Mouse (Mus musculus) heart, adult 2 months (tissue): ENCODE measurements around the gene Rhbdf1.

Experiments used
- EP300 ChIP-seq: fragments of 200-500 bp; IDR thresholded peaks from 2 replicates; pipeline ENCODE4 v1.6.1; 2011; ENCODE audit warnings: low read depth, low read length, control low read depth; ENCODE audit not compliant: insufficient read depth
- POLR2A ChIP-seq: fragments of 200-500 bp; IDR thresholded peaks from 2 replicates; pipeline ENCODE4 v1.6.1; 2011; ENCODE audit warnings: mild to moderate bottlenecking, low read depth, low read length, control low read depth; ENCODE audit not compliant: insufficient read depth

- TF ChIP-seq POLR2A (no peak), EP300 (no peak)
These were observed 32.0 kb downstream of the Rhbdf1 start for GRCm38 (mm10) chr11:32190119-32190518.
